8 mouse cellular contexts compared by ENCODE assay signal in the genomic region with DNA sequence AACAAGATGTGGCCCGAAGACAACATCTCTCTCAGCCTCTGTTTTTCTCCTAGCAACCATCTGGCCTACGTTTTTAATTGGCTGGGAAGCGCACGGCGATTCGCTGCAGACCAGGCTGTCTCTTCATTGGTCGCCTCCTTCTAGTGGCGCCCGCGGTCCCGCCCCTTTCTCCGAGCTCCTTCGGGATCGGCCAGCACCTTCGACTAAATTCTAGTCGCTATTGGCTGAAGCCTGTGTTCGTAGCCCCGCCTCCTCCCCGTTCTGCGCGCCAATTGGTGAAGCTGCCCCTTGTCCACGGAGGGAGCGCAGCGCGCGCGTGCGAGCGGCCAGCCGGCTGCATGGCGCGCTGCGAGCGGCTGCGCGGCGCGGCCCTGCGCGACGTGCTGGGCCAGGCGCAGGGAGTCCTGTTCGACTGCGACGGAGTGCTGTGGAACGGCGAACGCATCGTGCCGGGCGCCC. TPM values are rescaled to one million over a fixed set of nuclear protein-coding genes. Genes with fewer than 3 reads are reported as not detected.
DNase-seq lines count a peak whose midpoint lies in the region; ATAC-seq lines count a peak whose summit lies in the region.

Pdxp (plus strand) TSS at position 288 of the 459 bp plus-strand sequence.

- peak; percentile 98 for DNase-seq in adipocyte (ENCODE audit: low spot score)
- peak; percentile 93 for DNase-seq in gastrocnemius, adult 18-20 months (ENCODE audit: low spot score)
- DNase-seq in left cerebral cortex, adult 11 months (ENCODE audit: low spot score), result peak; percentile 95
- peak; percentile 95 for DNase-seq in lung, postnatal 36 days
- DNase-seq in retina, postnatal 1 day, result peak; percentile 100
- DNase-seq in thymus, postnatal 4 days, result peak; percentile 98

- H3K4me2 ChIP-seq in hindbrain, embryonic 16.5 days (ENCODE audit: low read length), result peak within 1 kb of the TSS; percentile 87

- peak; percentile 88 for ATAC-seq in common myeloid progenitor, adult 5-6 weeks (replicated peaks; ENCODE audit: low read depth, poor library complexity, severe bottlenecking)
- ATAC-seq in hindbrain, embryonic 16.5 days, result peak; percentile 95

- H3K27ac ChIP-seq in hindbrain, embryonic 16.5 days (ENCODE audit: low read depth, low read length), result peak within 1 kb of the TSS; percentile 97

- H3K36me3 ChIP-seq in hindbrain, embryonic 16.5 days (ENCODE audit: control insufficient read depth, insufficient read depth, low read length), result no peaks in the 10 kb centered on the region; the same call in 1 of the 2 replicates

- H3K4me3 ChIP-seq in hindbrain, embryonic 16.5 days (ENCODE audit: low read length), result peak within 1 kb of the TSS; percentile 77

- no peaks in the 10 kb centered on the region for H3K27me3 ChIP-seq in hindbrain, embryonic 16.5 days (replicated peaks; ENCODE audit: control insufficient read depth, insufficient read depth, low read length)

- peak within 1 kb of the TSS; percentile 85 for H3K9ac ChIP-seq in hindbrain, embryonic 16.5 days (ENCODE audit: low read depth, low read length)

- WGBS in hindbrain, embryonic 16.5 days, result under 1% methylated on average over 44 of the region's 51 CpGs

- H3K9me3 ChIP-seq in hindbrain, embryonic 16.5 days (ENCODE audit: control insufficient read depth, low read length), result no peaks in the 10 kb centered on the region

- H3K4me1 ChIP-seq in hindbrain, embryonic 16.5 days (ENCODE audit: control insufficient read depth, insufficient read depth, low read depth, low read length), result peaks cover 25% of the 10 kb centered on the region

RNA-seq across cellular contexts. Expression of gene Pdxp, which starts in this region (rescaled TPM):
- total RNA-seq in common myeloid progenitor, adult 5-6 weeks (2017), result 4.1 and 9.2 TPM in 2 replicates
- 1 to 10 TPM; 1.3 to 1.9 TPM for total RNA-seq in gastrocnemius, adult 18-20 months (2021)
- polyA plus RNA-seq in hindbrain, embryonic 16.5 days (2015; fragmentation: Nextera tagmentation; extraction: Ambion mirVana), result 94.7 and 96.9 TPM in 2 replicates

Comparison
In these comparisons a context has a peak if more than half of its experiments do, and no peak if none do; other contexts are left out.
1. Peak in every context shown above with its lines: DNase-seq, ATAC-seq, H3K4me3 ChIP-seq and H3K27ac ChIP-seq.